Mouse (Mus musculus) T-helper 2 cell (primary cell): ENCODE data around the gene Heatr3.
"Not testable (repeated sequence)": the region's sequence is repeated elsewhere in the genome, so short reads cannot be mapped to it uniquely, and the experiment has no call there.

ENCODE experiments used
- in situ Hi-C: fragments of 300-600 bp; cut with MboI, MseI; formaldehyde crosslinking; loops from one replicate; pipeline ENCODE4 v1.15.1; 2025; ENCODE audit warnings: high pct_unique_total_duplicates

The Heatr3 gene

DNA sequence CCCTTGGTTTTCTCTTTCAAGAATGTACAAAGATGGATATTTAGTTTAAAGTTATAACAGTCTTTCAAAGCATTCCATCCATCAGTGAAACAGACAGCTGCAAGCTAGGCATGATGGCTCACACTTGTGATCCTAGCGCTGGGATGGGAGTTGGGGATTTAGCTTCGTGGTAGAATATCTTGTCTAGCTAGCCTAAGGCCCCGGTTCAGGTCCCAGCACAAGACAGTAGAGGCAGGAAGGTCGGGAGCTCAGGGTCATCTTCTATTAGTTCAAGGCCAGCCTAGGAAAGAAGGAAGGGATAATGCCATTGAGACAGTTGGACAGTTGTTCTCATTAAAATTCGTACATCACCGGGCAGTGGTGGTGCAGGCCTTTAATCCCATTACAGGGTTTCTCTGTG, 48.1 kb downstream of the Heatr3 start:
- in situ Hi-C loops = no loop called here

- in situ Hi-C loops = loop anchor here (5.0 kb wide), 1 partner anchor 60 kb away; the partner anchor contains the start of gene Heatr3
Measured at GRCm38 (mm10) chr8:88197328-88197727, 59.7 kb downstream of the Heatr3 start.

DNA sequence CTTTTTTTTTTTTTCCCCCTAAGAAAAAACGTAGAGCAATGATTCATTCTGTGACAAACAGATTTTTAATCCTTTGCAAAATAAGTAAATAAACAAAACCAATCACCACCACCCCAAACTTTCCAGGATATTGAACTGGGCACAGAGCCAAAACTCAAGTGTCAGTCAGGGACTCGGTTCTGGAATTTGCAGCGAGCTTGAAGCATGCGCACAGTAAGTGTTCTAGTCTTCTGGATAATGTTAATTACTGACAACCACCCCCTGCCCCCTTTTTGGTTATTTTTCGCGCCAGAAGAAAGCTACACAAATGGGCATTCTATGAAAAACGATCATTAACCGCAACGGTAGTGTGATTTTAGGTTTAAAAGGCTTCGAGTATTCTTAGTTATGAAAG, 60.9 kb downstream of the Heatr3 start:
- in situ Hi-C loops = loop anchor here (5.0 kb wide), 1 partner anchor 61 kb away; the partner anchor contains the start of gene Heatr3

DNA sequence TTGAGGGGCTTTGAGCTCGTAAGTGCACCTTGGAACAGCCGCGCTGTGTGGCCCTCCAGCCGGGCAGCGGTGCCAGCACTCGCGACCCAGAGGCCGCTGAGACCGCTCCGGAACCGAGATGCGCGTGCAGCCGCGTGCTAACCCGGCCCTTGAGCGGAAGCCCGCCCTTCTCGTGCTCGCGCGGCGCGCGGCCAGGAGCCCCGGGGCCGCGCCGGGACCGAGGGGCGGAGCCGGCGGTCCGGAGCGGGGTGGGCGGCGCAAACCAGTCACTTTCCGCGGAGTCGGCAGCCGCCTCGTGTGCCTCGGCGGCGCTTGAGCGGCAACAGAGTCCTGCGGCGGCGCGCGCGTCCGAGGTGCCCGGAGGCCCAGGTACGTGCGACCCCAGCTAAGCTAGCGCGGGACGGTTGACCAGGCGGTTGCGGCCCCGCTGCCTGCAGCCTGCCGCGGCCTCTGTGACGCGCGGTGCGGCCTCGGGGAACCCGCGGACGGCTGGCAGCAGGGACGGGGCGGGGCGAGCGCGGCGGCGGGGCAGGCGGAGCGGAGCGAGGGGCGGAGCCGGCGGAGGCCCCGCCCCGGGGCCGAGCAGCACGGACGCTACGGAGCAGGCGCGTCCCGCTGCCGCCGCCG, 61.4 kb downstream of the Heatr3 start, which contains the start of gene Tent4b:
TSS of gene Tent4b (plus strand) at position 269 of the 627 bp plus-strand sequence.
- in situ Hi-C loops = loop anchor here (5.0 kb wide), 1 partner anchor 62 kb away; the partner anchor contains the start of gene Heatr3

- in situ Hi-C loops = loop anchor here (5.0 kb wide), 2 partner anchors 42 to 63 kb away; partner anchors contain the start of gene Heatr3
Measured at GRCm38 (mm10) chr8:88199700-88200601, 62.3 kb downstream of the Heatr3 start.

GRCm38 (mm10) chr8:88200724-88201495, 63.3 kb downstream of the Heatr3 start:
- in situ Hi-C loops = loop anchor here (5.0 kb wide), 1 partner anchor 41 kb away; no protein-coding TSS in a partner anchor

DNA sequence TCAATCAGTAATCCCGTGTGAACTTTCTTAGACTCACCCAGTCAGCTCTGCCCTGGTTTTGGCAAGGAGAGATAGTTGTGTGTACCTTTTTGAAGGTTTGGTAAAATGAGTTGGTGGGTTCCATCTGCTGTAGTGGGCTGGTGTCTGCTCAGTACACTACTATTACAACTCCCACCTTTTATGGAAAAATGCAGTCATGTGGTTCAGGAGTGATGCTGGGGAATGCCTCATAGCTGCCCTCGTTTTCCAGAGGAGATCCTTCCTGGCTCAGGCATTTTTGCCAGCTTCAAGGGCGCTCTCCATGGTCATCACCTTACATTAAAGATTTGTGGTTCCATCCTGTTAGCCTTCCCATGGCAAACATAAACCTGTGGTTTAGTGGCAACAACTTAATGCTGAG, 64.0 kb downstream of the Heatr3 start:
- in situ Hi-C loops = loop anchor here (5.0 kb wide), 1 partner anchor 41 kb away; no protein-coding TSS in a partner anchor

DNA sequence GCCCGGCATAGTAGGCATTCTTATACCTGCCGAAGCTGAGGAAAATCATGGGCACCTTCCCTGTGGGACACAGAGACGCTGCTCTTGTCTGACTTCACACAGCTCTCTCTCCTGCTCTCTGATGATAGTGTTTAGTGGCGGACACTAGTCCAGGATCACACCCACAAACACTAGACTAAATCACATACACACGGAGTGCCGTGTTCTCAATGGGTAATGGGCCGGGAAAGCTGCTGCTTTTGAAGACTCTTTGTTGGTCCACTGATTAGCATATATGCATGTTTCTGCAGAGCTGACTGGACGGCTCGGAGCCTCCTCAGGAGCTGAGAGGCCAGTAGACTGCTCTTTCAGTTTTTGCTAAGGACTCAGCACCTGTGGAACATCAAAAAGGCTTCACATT, 68.4 kb downstream of the Heatr3 start:
- in situ Hi-C loops = no loop called here

DNA sequence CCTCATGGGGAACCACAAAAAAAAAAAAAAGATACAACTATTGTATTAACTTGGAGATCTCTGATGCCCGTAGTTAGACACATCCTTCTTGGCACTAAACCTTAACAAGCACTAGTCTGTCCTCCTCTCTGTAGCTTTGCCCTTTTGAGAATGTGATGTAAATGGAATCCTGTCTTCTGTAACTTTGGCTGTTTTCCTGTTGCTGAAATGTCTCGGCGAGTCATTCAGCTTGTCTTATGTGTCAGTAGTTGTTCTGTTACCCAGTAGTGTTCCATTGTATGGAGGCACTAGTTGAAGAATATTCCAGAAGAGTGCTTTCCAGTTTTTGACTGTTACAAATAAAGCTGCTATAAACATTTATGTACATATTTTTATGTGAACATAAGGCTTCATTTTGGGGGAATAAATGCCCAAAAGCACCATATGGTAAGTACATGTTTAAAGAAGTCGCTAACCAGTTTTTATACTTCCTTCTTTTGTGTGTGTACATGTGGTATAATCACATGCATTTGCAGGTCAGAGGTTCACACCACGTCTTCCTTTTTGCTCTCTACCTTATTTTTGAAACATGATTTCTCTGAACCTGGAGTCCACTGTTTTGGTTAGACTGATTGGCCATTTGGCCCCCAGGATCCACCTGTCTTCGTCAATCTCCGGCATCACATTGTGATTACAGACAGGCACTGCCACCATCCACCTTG, 69.6 kb downstream of the Heatr3 start:
- in situ Hi-C loops = no loop called here

- in situ Hi-C loops = not testable (repeated sequence)
Measured at GRCm38 (mm10) chr8:88209930-88210827, 72.5 kb downstream of the Heatr3 start.

DNA sequence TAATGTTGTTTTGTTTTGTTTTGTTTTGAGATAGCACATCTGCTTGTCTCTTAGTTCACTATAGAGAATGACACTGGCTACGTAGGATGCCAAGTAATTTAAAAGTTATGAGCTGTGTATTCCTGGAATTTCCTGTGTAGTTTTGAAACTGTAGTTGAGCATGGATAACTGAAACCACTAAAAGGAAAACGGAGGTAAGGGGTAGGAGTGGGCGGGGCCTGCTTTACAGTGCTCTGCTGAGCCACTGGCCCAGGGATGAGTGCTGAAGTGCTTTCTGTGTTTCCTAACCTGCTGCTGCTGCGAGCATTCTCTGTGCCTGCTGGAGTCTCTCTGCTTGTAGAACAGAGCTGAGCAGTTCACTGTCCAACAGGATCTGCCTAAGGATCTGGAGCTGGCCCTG, 83.7 kb downstream of the Heatr3 start:
- in situ Hi-C loops = no loop called here
